Mouse (Mus musculus) ES-Bruce4 (cell line): Measurements from ENCODE around the gene Pla2g4f.

Experiments
- CTCF ChIP-seq: IDR thresholded peaks from one replicate; pipeline ENCODE4 v1.8.1; 2011; ENCODE audit warnings: low read depth, low read length
- EP300 ChIP-seq: IDR thresholded peaks from 2 replicates; pipeline ENCODE4 v1.6.1; 2011; ENCODE audit warnings: low read depth, low read length; ENCODE audit not compliant: insufficient read depth
- POLR2A ChIP-seq: IDR thresholded peaks from one replicate; pipeline ENCODE4 v1.8.1; 2011; ENCODE audit warnings: low read length; ENCODE audit not compliant: insufficient read depth

GRCm38 (mm10) chr2:120337886-120338285, 23.9 kb upstream of the Pla2g4f start:
- no peak for TF ChIP-seq CTCF
- TF ChIP-seq POLR2A = no peak
- no peak for TF ChIP-seq EP300
